Mouse (Mus musculus): ENCODE measurements around the gene Emid1. TPM values are rescaled to one million over a fixed set of nuclear protein-coding genes. Genes with fewer than 3 reads are reported as not detected.
A peak's percentile ranks its signal among the peaks of the same experiment; 100 is the strongest.

Emid1 gene
- polyA plus RNA-seq, 1 experiment from 2014 or later, result 16.4 TPM

- 69% methylated on average over 17 of the region's 17 CpGs for WGBS
- H3K27me3 ChIP-seq, result no peaks in the 10 kb centered on the region
- ATAC-seq (ENCODE audit: insufficient number of reproducible peaks, insufficient read depth, low FRiP score, low TSS enrichment, low read depth), result no peak
Measured at GRCm38 (mm10) chr11:5160722-5161485, 8.8 kb upstream of the Emid1 start.

GRCm38 (mm10) chr11:5158056-5158455, 6.0 kb upstream of the Emid1 start:
- H3K9ac ChIP-seq (replicated peaks), result no peak overlapping the region
- ATAC-seq (ENCODE audit: insufficient number of reproducible peaks, insufficient read depth, low FRiP score, low TSS enrichment, low read depth), result no peak
- peaks cover 4% of the 10 kb centered on the region; the same call in 1 of the 2 replicates for H3K9me3 ChIP-seq
- H3K4me2 ChIP-seq, result no peak overlapping the region
- no peaks in the 10 kb centered on the region for H3K36me3 ChIP-seq
- WGBS, result 78% methylated on average over 11 of the region's 11 CpGs
- peaks cover 17% of the 10 kb centered on the region for H3K4me1 ChIP-seq (replicated peaks)
- H3K4me3 ChIP-seq (replicated peaks), result no peak overlapping the region
- no peaks in the 10 kb centered on the region for H3K27me3 ChIP-seq
- H3K27ac ChIP-seq, result no peak overlapping the region

More at GRCm38 (mm10) chr11:5160722-5161485, 8.8 kb upstream of the Emid1 start:
- Histone ChIP-seq H3K4me2 (no peak overlapping the region), H3K4me3 (replicated peaks) (no peak overlapping the region), H3K4me1 (replicated peaks) (peaks cover 24% of the 10 kb centered on the region), H3K9ac (replicated peaks) (no peak overlapping the region), H3K9me3 (peaks cover 4% of the 10 kb centered on the region; the same call in 1 of the 2 replicates), H3K36me3 (no peaks in the 10 kb centered on the region), H3K27ac (no peak overlapping the region)

GRCm38 (mm10) chr11:5154961-5155805, 3.1 kb upstream of the Emid1 start:
- no peak for ATAC-seq (ENCODE audit: insufficient number of reproducible peaks, insufficient read depth, low FRiP score, low TSS enrichment, low read depth)
- no peak overlapping the region for H3K4me2 ChIP-seq
- H3K27ac ChIP-seq, result peak overlapping the region; percentile 18; the same call in 1 of the 2 replicates
- no peak overlapping the region for H3K9ac ChIP-seq (replicated peaks)
- H3K27me3 ChIP-seq, result peaks cover 16% of the 10 kb centered on the region
- peaks cover 27% of the 10 kb centered on the region for H3K4me1 ChIP-seq (replicated peaks)
- no peaks in the 10 kb centered on the region for H3K36me3 ChIP-seq
- 31% methylated on average over 10 of the region's 10 CpGs for WGBS
- H3K9me3 ChIP-seq, result no peaks in the 10 kb centered on the region
- H3K4me3 ChIP-seq (replicated peaks), result no peak overlapping the region

GRCm38 (mm10) chr11:5151247-5151630, 818 bp downstream of the Emid1 start:
- no peaks in the 10 kb centered on the region for H3K9me3 ChIP-seq
- no peak overlapping the region for H3K27ac ChIP-seq
- no peaks in the 10 kb centered on the region for H3K36me3 ChIP-seq
- 42% methylated on average over 4 of the region's 4 CpGs for WGBS
- H3K4me2 ChIP-seq, result peak overlapping the region; percentile 84
- peak overlapping the region; percentile 64 for H3K4me3 ChIP-seq (replicated peaks)
- no peak for ATAC-seq (ENCODE audit: insufficient number of reproducible peaks, insufficient read depth, low FRiP score, low TSS enrichment, low read depth)
- H3K27me3 ChIP-seq, result peaks cover 28% of the 10 kb centered on the region
- peaks cover 36% of the 10 kb centered on the region for H3K4me1 ChIP-seq (replicated peaks)
- H3K9ac ChIP-seq (replicated peaks), result peak overlapping the region; percentile 82

- H3K4me3 ChIP-seq (replicated peaks), result no peak overlapping the region
- no peak for ATAC-seq (ENCODE audit: insufficient number of reproducible peaks, insufficient read depth, low FRiP score, low TSS enrichment, low read depth)
- peaks cover 32% of the 10 kb centered on the region for H3K4me1 ChIP-seq (replicated peaks)
- H3K4me2 ChIP-seq, result peak overlapping the region; percentile 84; the same call in 1 of the 2 replicates
- no peaks in the 10 kb centered on the region for H3K36me3 ChIP-seq
- H3K9me3 ChIP-seq, result no peaks in the 10 kb centered on the region
- 66% methylated on average over 9 of the region's 9 CpGs for WGBS
- H3K9ac ChIP-seq (replicated peaks), result no peak overlapping the region
- H3K27ac ChIP-seq, result no peak overlapping the region
- peaks cover 28% of the 10 kb centered on the region for H3K27me3 ChIP-seq
Measured at GRCm38 (mm10) chr11:5150416-5151246, 1.4 kb downstream of the Emid1 start.

GRCm38 (mm10) chr11:5149955-5150354, 2.1 kb downstream of the Emid1 start:
- no peak overlapping the region for H3K4me2 ChIP-seq
- H3K4me1 ChIP-seq (replicated peaks), result peaks cover 25% of the 10 kb centered on the region
- H3K27ac ChIP-seq, result no peak overlapping the region
- no peaks in the 10 kb centered on the region for H3K9me3 ChIP-seq
- H3K27me3 ChIP-seq, result peaks cover 28% of the 10 kb centered on the region
- WGBS, result 78% methylated on average over 9 of the region's 9 CpGs
- no peak overlapping the region for H3K4me3 ChIP-seq (replicated peaks)
- no peaks in the 10 kb centered on the region for H3K36me3 ChIP-seq
- H3K9ac ChIP-seq (replicated peaks), result no peak overlapping the region
- no peak for ATAC-seq (ENCODE audit: insufficient number of reproducible peaks, insufficient read depth, low FRiP score, low TSS enrichment, low read depth)

GRCm38 (mm10) chr11:5149249-5149648, 2.8 kb downstream of the Emid1 start:
- Histone ChIP-seq H3K36me3 (no peaks in the 10 kb centered on the region), H3K4me2 (no peak overlapping the region), H3K27ac (no peak overlapping the region), H3K4me1 (replicated peaks) (peaks cover 21% of the 10 kb centered on the region; the same call in 1 of the 2 replicates), H3K9me3 (no peaks in the 10 kb centered on the region), H3K4me3 (replicated peaks) (no peak overlapping the region), H3K9ac (replicated peaks) (no peak overlapping the region), H3K27me3 (peaks cover 28% of the 10 kb centered on the region)
- 44% methylated on average over 7 of the region's 7 CpGs for whole genome bisulfite sequencing
- no peak for ATAC-seq (ENCODE audit: insufficient number of reproducible peaks, insufficient read depth, low FRiP score, low TSS enrichment, low read depth)

GRCm38 (mm10) chr11:5145600-5145999, 6.5 kb downstream of the Emid1 start:
- WGBS, result 75% methylated on average over 3 of the region's 3 CpGs
- H3K27me3 ChIP-seq, result peaks cover 15% of the 10 kb centered on the region; the same call in 1 of the 2 replicates
- H3K9me3 ChIP-seq, result no peaks in the 10 kb centered on the region
- H3K4me1 ChIP-seq (replicated peaks), result peaks cover 15% of the 10 kb centered on the region
- H3K4me3 ChIP-seq (replicated peaks), result no peak overlapping the region
- H3K36me3 ChIP-seq, result no peaks in the 10 kb centered on the region
- H3K27ac ChIP-seq, result no peak overlapping the region
- no peak overlapping the region for H3K9ac ChIP-seq (replicated peaks)
- ATAC-seq (ENCODE audit: insufficient number of reproducible peaks, insufficient read depth, low FRiP score, low TSS enrichment, low read depth), result no peak
- H3K4me2 ChIP-seq, result no peak overlapping the region

- H3K36me3 ChIP-seq, result no peaks in the 10 kb centered on the region
- no peak overlapping the region for H3K4me2 ChIP-seq
- no peak overlapping the region for H3K27ac ChIP-seq
- 89% methylated on average over 2 of the region's 2 CpGs for WGBS
- H3K9me3 ChIP-seq, result no peaks in the 10 kb centered on the region
- no peak for ATAC-seq (ENCODE audit: insufficient number of reproducible peaks, insufficient read depth, low FRiP score, low TSS enrichment, low read depth)
- H3K27me3 ChIP-seq, result no peaks in the 10 kb centered on the region
- H3K4me1 ChIP-seq (replicated peaks), result peaks cover 8% of the 10 kb centered on the region
- H3K4me3 ChIP-seq (replicated peaks), result no peak overlapping the region
- no peak overlapping the region for H3K9ac ChIP-seq (replicated peaks)
Measured at GRCm38 (mm10) chr11:5141965-5142364, 10.1 kb downstream of the Emid1 start.

- Histone ChIP-seq H3K36me3 (no peaks in the 10 kb centered on the region), H3K4me2 (no peak overlapping the region), H3K27me3 (no peaks in the 10 kb centered on the region), H3K27ac (no peak overlapping the region), H3K4me1 (replicated peaks) (peaks cover 8% of the 10 kb centered on the region), H3K4me3 (replicated peaks) (no peak overlapping the region), H3K9ac (replicated peaks) (no peak overlapping the region), H3K9me3 (no peaks in the 10 kb centered on the region)
- WGBS, result 75% methylated on average over 5 of the region's 5 CpGs
- ATAC-seq (ENCODE audit: insufficient number of reproducible peaks, insufficient read depth, low FRiP score, low TSS enrichment, low read depth), result no peak
Measured at GRCm38 (mm10) chr11:5141252-5141651, 10.8 kb downstream of the Emid1 start.

Data from limb, embryonic 12.5 days (tissue).